9 mouse cellular contexts compared by ENCODE assay signal in the genomic region with DNA sequence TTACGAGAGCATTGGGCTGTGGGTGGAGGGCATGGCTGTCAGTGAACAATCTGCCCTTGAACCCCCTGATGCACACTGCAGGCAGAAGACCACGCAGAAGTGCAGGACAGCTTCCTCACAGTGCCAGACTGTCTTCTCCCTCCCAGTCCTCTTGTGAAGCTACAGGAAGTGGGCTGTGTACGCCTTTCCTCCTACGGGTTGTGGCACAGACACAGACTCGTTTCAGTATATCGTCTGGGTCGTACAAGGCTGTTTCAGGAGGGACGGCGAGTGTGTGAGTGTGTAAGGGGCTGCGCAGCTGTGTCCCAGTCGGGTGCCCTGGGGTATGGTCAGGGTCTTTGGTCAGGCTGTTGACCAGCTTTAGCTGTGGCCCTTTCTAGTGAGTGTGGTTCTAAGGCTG. TPM values are rescaled to one million over a fixed set of nuclear protein-coding genes. Genes with fewer than 3 reads are reported as not detected.
A peak's percentile ranks its signal among the peaks of the same experiment; 100 is the strongest.
DNase-seq lines count a peak whose midpoint lies in the region; ATAC-seq and TF ChIP-seq lines count a peak whose summit lies in the region.
"Had no signal": no experiment of that assay in that cellular context is flagged by ENCODE, and none has a peak within 500 bp of the region (broad histone marks: within the 10 kb centered on the region; RNA-seq: fewer than 3 reads in every experiment).

No protein-coding gene starts in this region.

- no peak for DNase-seq in heart, adult 18-20 months
- DNase-seq in stomach, postnatal 0 days (ENCODE audit: low spot score) = no peak
- DNase-seq in lung, postnatal 36 days = peak; percentile 37
- peak; percentile 68 for DNase-seq in thymus, postnatal 4 days
- DNase-seq in cerebellum, adult 9-11 months = no peak
- DNase-seq in cerebellum, postnatal 36 days = no peak
- DNase-seq: kidney, adult 9 months had no signal

- H3K27ac ChIP-seq in heart, embryonic 12.5 days (ENCODE audit: poor library complexity, severe bottlenecking) = no peak overlapping the region
- H3K27ac ChIP-seq in stomach, embryonic 14.5 days (ENCODE audit: low read length) = no peak overlapping the region
- H3K27ac ChIP-seq in stomach, postnatal 0 days (replicated peaks) = no peak overlapping the region

- no peak for ATAC-seq in heart, embryonic 12.5 days (ENCODE audit: insufficient number of reproducible peaks, low FRiP score)
- no peak for ATAC-seq in stomach, embryonic 14.5 days (ENCODE audit: insufficient number of reproducible peaks, insufficient read depth, low FRiP score, low read depth)
- ATAC-seq in stomach, postnatal 0 days (ENCODE audit: low FRiP score, low TSS enrichment) = no peak

- WGBS in heart, embryonic 12.5 days = 73% methylated on average over 11 of the region's 11 CpGs
- WGBS in stomach, embryonic 14.5 days = 75% methylated on average over 11 of the region's 11 CpGs
- WGBS in stomach, postnatal 0 days = 78% methylated on average over 11 of the region's 11 CpGs

- H3K4me2 ChIP-seq in heart, embryonic 12.5 days = peak overlapping the region; percentile 31
- 0 out of 2 replicates have a peak overlapping the region, but pooled peaks have one; percentile 5 for H3K4me2 ChIP-seq in stomach, embryonic 14.5 days (replicated peaks; ENCODE audit: low read depth, low read length)
- no peak overlapping the region for H3K4me2 ChIP-seq in stomach, postnatal 0 days (replicated peaks; ENCODE audit: low read depth)

- no peak for TF ChIP-seq EP300 in stomach, postnatal 0 days (optimal IDR thresholded peaks at IDR 0.05)

- no peaks in the 10 kb centered on the region for H3K9me3 ChIP-seq in heart, embryonic 12.5 days (replicated peaks)
- no peaks in the 10 kb centered on the region for H3K9me3 ChIP-seq in stomach, embryonic 14.5 days (ENCODE audit: control insufficient read depth, low read depth, low read length)
- H3K9me3 ChIP-seq in stomach, postnatal 0 days (ENCODE audit: control insufficient read depth, low read length) = no peaks in the 10 kb centered on the region

- peaks cover 50% of the 10 kb centered on the region for H3K4me1 ChIP-seq in heart, embryonic 12.5 days (replicated peaks)
- H3K4me1 ChIP-seq in stomach, embryonic 14.5 days (ENCODE audit: control insufficient read depth, insufficient read depth, low read length) = peaks cover 18% of the 10 kb centered on the region; the same call in 1 of the 2 replicates
- no peaks in the 10 kb centered on the region for H3K4me1 ChIP-seq in stomach, postnatal 0 days (replicated peaks; ENCODE audit: control insufficient read depth, insufficient read depth)

- no peak for TF ChIP-seq CTCF in stomach, postnatal 0 days (IDR thresholded peaks at IDR 0.05; ENCODE audit: low read depth)

- H3K36me3 ChIP-seq in heart, embryonic 12.5 days = peaks cover 11% of the 10 kb centered on the region
- H3K36me3 ChIP-seq in stomach, embryonic 14.5 days (ENCODE audit: control insufficient read depth, insufficient read depth, low read length) = peaks cover 4% of the 10 kb centered on the region; the same call in 1 of the 2 replicates
- H3K36me3 ChIP-seq in stomach, postnatal 0 days (ENCODE audit: control insufficient read depth, insufficient read depth, low read length) = no peaks in the 10 kb centered on the region

- no peaks in the 10 kb centered on the region for H3K27me3 ChIP-seq in heart, embryonic 12.5 days (replicated peaks)
- no peaks in the 10 kb centered on the region for H3K27me3 ChIP-seq in stomach, embryonic 14.5 days (ENCODE audit: control insufficient read depth, insufficient read depth, low read length)
- no peaks in the 10 kb centered on the region for H3K27me3 ChIP-seq in stomach, postnatal 0 days (ENCODE audit: control insufficient read depth, insufficient read depth, low read length)

- H3K4me3 ChIP-seq in heart, embryonic 12.5 days = no peak overlapping the region
- no peak overlapping the region for H3K4me3 ChIP-seq in stomach, embryonic 14.5 days (ENCODE audit: low read depth, low read length)
- H3K4me3 ChIP-seq in stomach, postnatal 0 days (ENCODE audit: low read depth, low read length) = no peak overlapping the region

- peak overlapping the region; percentile 0; the same call in 1 of the 2 replicates for H3K9ac ChIP-seq in heart, embryonic 12.5 days
- no peak overlapping the region for H3K9ac ChIP-seq in stomach, embryonic 14.5 days (replicated peaks; ENCODE audit: low read depth, low read length)
- no peak overlapping the region for H3K9ac ChIP-seq in stomach, postnatal 0 days (ENCODE audit: low read length)

RNA-seq across cellular contexts. Expression of gene Gtpbp1, which starts 3.1 kb away (rescaled TPM):
- polyA plus RNA-seq in heart, embryonic 12.5 days (2016; fragmentation: Nextera tagmentation; extraction: Ambion mirVana) = 32.8 and 33.6 TPM in 2 replicates
- 10 to 100 TPM; 26.0 to 28.8 TPM for total RNA-seq in heart, adult 18-20 months (2021)
- 24.7 and 27.2 TPM in 2 replicates for polyA plus RNA-seq in stomach, embryonic 14.5 days (2014; fragmentation: Nextera tagmentation; extraction: Ambion mirVana)
- polyA plus RNA-seq in stomach, postnatal 0 days (2015; fragmentation: Nextera tagmentation; extraction: Ambion mirVana) = 13.3 and 17.1 TPM in 2 replicates

RNA-seq across cellular contexts. Expression of gene Josd1, which starts 6.0 kb away (rescaled TPM):
- polyA plus RNA-seq in heart, embryonic 12.5 days (2016; fragmentation: Nextera tagmentation; extraction: Ambion mirVana) = 29.0 and 29.1 TPM in 2 replicates
- 10 to 100 TPM; 23.4 to 26.2 TPM for total RNA-seq in heart, adult 18-20 months (2021)
- 15.3 and 16.0 TPM in 2 replicates for polyA plus RNA-seq in stomach, embryonic 14.5 days (2014; fragmentation: Nextera tagmentation; extraction: Ambion mirVana)
- polyA plus RNA-seq in stomach, postnatal 0 days (2015; fragmentation: Nextera tagmentation; extraction: Ambion mirVana) = 11.7 and 13.4 TPM in 2 replicates

RNA-seq across cellular contexts. Expression of gene Tomm22, which starts 23.1 kb away (rescaled TPM):
- polyA plus RNA-seq in heart, embryonic 12.5 days (2016; fragmentation: Nextera tagmentation; extraction: Ambion mirVana) = 234 and 237 TPM in 2 replicates
- total RNA-seq in heart, adult 18-20 months (2021) = 100 to 1,000 TPM; 112 to 126 TPM
- 236 and 237 TPM in 2 replicates for polyA plus RNA-seq in stomach, embryonic 14.5 days (2014; fragmentation: Nextera tagmentation; extraction: Ambion mirVana)
- 186 and 196 TPM in 2 replicates for polyA plus RNA-seq in stomach, postnatal 0 days (2015; fragmentation: Nextera tagmentation; extraction: Ambion mirVana)

RNA-seq across cellular contexts. Expression of gene Cby1, which starts 34.7 kb away (rescaled TPM):
- polyA plus RNA-seq in heart, embryonic 12.5 days (2016; fragmentation: Nextera tagmentation; extraction: Ambion mirVana) = 40.9 and 42.0 TPM in 2 replicates
- total RNA-seq in heart, adult 18-20 months (2021) = 10 to 100 TPM; 18.7 to 23.6 TPM
- 45.0 and 49.5 TPM in 2 replicates for polyA plus RNA-seq in stomach, embryonic 14.5 days (2014; fragmentation: Nextera tagmentation; extraction: Ambion mirVana)
- polyA plus RNA-seq in stomach, postnatal 0 days (2015; fragmentation: Nextera tagmentation; extraction: Ambion mirVana) = 30.2 and 31.2 TPM in 2 replicates

RNA-seq across cellular contexts. Expression of gene Fam227a, which starts 35.0 kb away (rescaled TPM):
- polyA plus RNA-seq in heart, embryonic 12.5 days (2016; fragmentation: Nextera tagmentation; extraction: Ambion mirVana) = 0.60 and 0.93 TPM in 2 replicates
- total RNA-seq in heart, adult 18-20 months (2021) = under 1 TPM; 0.37 to 0.77 TPM
- 1.6 and 3.0 TPM in 2 replicates for polyA plus RNA-seq in stomach, embryonic 14.5 days (2014; fragmentation: Nextera tagmentation; extraction: Ambion mirVana)
- 0.29 and 0.41 TPM in 2 replicates for polyA plus RNA-seq in stomach, postnatal 0 days (2015; fragmentation: Nextera tagmentation; extraction: Ambion mirVana)

Comparison
In these comparisons a context has a peak if more than half of its experiments do, and no peak if none do; other contexts are left out.
1. DNase-seq: peak in lung, postnatal 36 days (single experiment) and thymus, postnatal 4 days (single experiment); none in heart, adult 18-20 months (0 of 2), stomach, postnatal 0 days (single experiment), cerebellum, adult 9-11 months (single experiment) and cerebellum, postnatal 36 days (0 of 2).